Mouse (Mus musculus) forebrain, postnatal 0 days (tissue): ENCODE measurements at regions not wholly inside any gene's neighbourhood (a gene's known extent, or its start where the extent isn't known, plus 50 kb on each side); places are given as distances from the start of the nearest gene placed in this dataset.

ENCODE experiments used
- ATAC-seq: fragments of 200-750 bp; cut with Nextera tagmentation; 2 replicates; pipeline ENCODE4 v1.8.0; 2017; ENCODE audit warnings: mild to moderate bottlenecking, moderate library complexity
- DNase-seq: peaks from one replicate; pipeline ENCODE4 v3.0.0-alpha.2; 2015
- H3K27ac ChIP-seq: fragments of 300-500 bp; sonication (generic); 2 replicates; pipeline ENCODE4 v1.5.1; 2014; ENCODE audit warnings: low read depth, mild to moderate bottlenecking, antibody characterized with exemption, low read length, moderate library complexity, mixed read lengths
- H3K27me3 ChIP-seq: fragments of 300-500 bp; sonication (generic); 2 replicates; pipeline ENCODE4 v1.6.1; 2014; ENCODE audit warnings: mild to moderate bottlenecking, low read length, mixed read lengths; ENCODE audit not compliant: insufficient read depth
- H3K36me3 ChIP-seq: fragments of 300-500 bp; sonication (generic); 2 replicates; pipeline ENCODE4 v1.6.1; 2014; ENCODE audit warnings: mild to moderate bottlenecking, moderate library complexity; ENCODE audit not compliant: insufficient read depth
- H3K4me1 ChIP-seq: fragments of 300-500 bp; sonication (generic); 2 replicates; pipeline ENCODE4 v1.6.1; 2014; ENCODE audit warnings: antibody characterized with exemption; ENCODE audit not compliant: insufficient read depth
- H3K4me2 ChIP-seq: fragments of 300-500 bp; sonication (generic); 2 replicates; pipeline ENCODE4 v1.6.1; 2014; ENCODE audit warnings: low read depth, mild to moderate bottlenecking, moderate library complexity
- H3K4me3 ChIP-seq: fragments of 300-500 bp; sonication (generic); 2 replicates; pipeline ENCODE4 v1.5.1; 2014; ENCODE audit warnings: low read depth, low read length, mixed read lengths
- H3K9ac ChIP-seq: fragments of 300-500 bp; sonication (generic); 2 replicates; pipeline ENCODE4 v1.6.1; 2014; ENCODE audit warnings: mild to moderate bottlenecking
- H3K9me3 ChIP-seq: fragments of 300-500 bp; sonication (generic); 2 replicates; pipeline ENCODE4 v1.6.1; 2016; ENCODE audit warnings: low read length
- CTCF ChIP-seq: sonication (generic); IDR thresholded peaks from 2 replicates; pipeline ENCODE4 v1.5.1; 2016; ENCODE audit warnings: antibody characterized with exemption, control low read depth, low read depth
- WGBS: fragments of 180-500 bp; shearing (Covaris S2); extraction: QIAGEN DNeasy Blood & Tissue Kit; methylation state at CpG from one replicate; pipeline ENCODE4 v1.1.7; 2014; 5-methylcytosine and 5-hydroxymethylcytosine counted together

DNA sequence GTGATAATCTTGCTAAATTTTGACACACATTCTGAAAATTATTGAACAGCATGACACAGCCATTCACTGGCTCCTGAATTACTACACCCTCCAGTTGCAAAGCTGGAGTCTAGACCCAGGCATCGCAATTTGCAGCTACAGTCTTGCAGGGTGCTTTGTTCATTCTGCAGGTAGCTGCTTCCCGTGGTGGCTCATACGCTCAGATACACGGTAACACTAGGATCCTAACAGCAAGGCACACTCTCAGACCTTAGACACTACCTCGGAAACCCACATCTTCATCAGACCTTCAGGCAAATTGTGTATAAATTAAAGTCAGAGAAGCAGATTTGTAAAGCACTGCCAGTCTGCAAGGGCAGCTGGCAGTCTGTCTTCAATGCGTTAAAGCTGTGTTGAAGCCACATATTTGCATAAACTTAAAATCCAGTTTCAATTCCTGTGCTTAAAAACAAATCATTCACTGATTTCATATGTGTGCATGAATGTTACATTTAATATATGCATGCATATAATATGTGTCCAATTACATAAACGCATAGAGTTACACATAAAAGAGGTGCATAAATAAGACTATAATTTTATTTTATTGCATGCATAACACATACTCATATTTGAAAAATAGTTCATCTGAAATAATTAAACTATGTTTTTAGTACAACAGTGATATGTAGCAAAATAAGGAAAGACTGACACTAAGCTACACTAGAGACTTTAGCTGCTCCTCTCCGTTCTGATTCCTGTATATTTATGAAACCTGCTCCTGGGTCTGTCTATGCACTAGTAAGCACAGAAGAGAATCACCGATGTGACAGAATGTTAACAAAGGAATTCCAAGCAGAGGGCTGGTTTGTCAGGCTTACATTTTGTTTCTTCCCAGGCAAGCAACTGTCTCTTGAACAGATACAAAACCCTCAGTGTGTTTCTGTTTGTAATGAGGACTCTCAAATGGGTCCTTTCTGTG, 227.5 kb upstream of the Itga1 start:
- no peaks in the 10 kb centered on the region for H3K36me3 ChIP-seq
- H3K27me3 ChIP-seq, result no peaks in the 10 kb centered on the region
- H3K4me1 ChIP-seq, result 0 out of 2 replicates have a peak, but pooled peaks cover 3% of the 10 kb centered on the region
- ATAC-seq (peak; percentile 88), DNase-seq (peak; percentile 66)
- 25% methylated on average over 9 of the region's 9 CpGs for WGBS
- H3K27ac ChIP-seq, result no peak overlapping the region
- H3K4me3 ChIP-seq, result no peak overlapping the region
- no peak for TF ChIP-seq CTCF
- no peaks in the 10 kb centered on the region for H3K9me3 ChIP-seq
- H3K4me2 ChIP-seq, result peak overlapping the region; percentile 18; the same call in 1 of the 2 replicates
- H3K9ac ChIP-seq, result 0 out of 2 replicates have a peak overlapping the region, but pooled peaks have one; percentile 22

DNA sequence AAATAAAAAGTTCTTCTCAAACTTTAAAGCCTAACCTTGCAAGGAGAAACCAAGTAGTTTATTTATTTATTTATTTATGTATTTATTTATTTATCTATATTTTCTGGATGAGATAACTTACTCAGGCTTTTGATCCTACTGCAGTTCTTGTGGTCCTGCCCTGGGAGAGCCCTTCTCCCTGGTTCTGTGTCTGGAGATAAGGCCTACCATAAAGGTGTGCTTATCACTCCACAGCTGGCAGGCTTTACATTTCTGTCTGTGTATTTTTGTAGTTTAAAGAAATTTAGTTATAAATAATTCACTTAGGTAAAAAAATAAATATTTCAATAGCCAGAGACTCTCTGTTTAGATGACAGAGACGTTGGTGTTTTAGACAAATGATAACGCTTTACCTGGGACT, 224.5 kb upstream of the Itga1 start:
- Histone ChIP-seq H3K27ac (no peak overlapping the region), H3K4me1 (0 out of 2 replicates have a peak, but pooled peaks cover 3% of the 10 kb centered on the region), H3K4me3 (no peak overlapping the region), H3K9me3 (no peaks in the 10 kb centered on the region), H3K36me3 (no peaks in the 10 kb centered on the region), H3K27me3 (no peaks in the 10 kb centered on the region), H3K4me2 (no peak overlapping the region), H3K9ac (no peak overlapping the region)
- WGBS, result 94% methylated on average over 2 of the region's 2 CpGs
- ATAC-seq (no peak), DNase-seq (no peak)
- no peak for TF ChIP-seq CTCF

DNA sequence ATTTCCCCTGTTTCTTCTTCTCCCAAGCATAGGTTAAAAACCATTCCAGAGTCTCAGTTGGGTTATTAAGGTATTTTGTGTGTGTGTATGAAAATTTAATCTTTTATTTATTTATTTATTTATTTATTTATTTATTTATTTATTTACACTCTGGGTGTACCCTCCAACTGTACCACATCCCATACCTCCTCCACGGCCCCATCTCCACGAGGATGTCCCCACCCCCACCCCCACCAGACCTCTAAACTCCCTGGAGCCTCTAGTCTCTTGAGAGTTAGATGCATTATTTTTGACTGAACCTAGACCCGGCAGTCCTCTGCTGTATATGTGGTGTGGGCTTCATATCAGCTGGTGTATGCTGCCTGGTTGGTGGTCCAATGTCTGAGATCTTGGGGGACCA, 214.9 kb upstream of the Itga1 start:
- TF ChIP-seq CTCF, result no peak
- 87% methylated on average over 3 of the region's 3 CpGs for WGBS
- no peak for ATAC-seq

DNA sequence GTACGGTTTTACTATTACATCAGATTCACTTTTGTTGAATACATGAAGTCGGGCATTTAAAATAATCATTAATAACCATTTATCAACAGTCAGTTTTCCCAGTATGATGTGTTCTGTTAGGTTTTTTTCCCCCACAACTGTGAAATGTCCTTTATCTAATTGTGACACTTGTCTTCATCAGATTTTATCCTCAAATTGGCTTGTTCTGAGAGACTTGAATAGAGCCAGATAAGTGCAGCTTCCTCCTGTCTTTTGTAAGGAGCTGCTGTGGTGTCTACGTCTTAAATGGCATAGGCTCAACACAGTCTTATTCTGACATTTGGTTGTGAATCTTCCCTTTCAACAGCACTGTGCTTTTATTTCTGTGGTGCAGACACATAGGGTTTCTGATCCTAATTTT, 206.8 kb upstream of the Itga1 start:
- H3K9me3 ChIP-seq, result no peaks in the 10 kb centered on the region
- H3K27me3 ChIP-seq, result no peaks in the 10 kb centered on the region
- H3K9ac ChIP-seq, result no peak overlapping the region
- WGBS, result 67% methylated on average over 3 of the region's 3 CpGs
- no peak for DNase-seq
- H3K4me2 ChIP-seq, result no peak overlapping the region
- no peaks in the 10 kb centered on the region for H3K4me1 ChIP-seq
- TF ChIP-seq CTCF, result no peak
- no peaks in the 10 kb centered on the region for H3K36me3 ChIP-seq
- H3K27ac ChIP-seq, result no peak overlapping the region
- no peak for ATAC-seq
- H3K4me3 ChIP-seq, result no peak overlapping the region

More for the DNA sequence above, 214.9 kb upstream of the Itga1 start:
- Histone ChIP-seq H3K9ac (no peak overlapping the region), H3K27ac (no peak overlapping the region), H3K36me3 (no peaks in the 10 kb centered on the region), H3K4me1 (no peaks in the 10 kb centered on the region), H3K9me3 (no peaks in the 10 kb centered on the region), H3K4me3 (no peak overlapping the region), H3K4me2 (no peak overlapping the region), H3K27me3 (no peaks in the 10 kb centered on the region)
- no peak for DNase-seq

DNA sequence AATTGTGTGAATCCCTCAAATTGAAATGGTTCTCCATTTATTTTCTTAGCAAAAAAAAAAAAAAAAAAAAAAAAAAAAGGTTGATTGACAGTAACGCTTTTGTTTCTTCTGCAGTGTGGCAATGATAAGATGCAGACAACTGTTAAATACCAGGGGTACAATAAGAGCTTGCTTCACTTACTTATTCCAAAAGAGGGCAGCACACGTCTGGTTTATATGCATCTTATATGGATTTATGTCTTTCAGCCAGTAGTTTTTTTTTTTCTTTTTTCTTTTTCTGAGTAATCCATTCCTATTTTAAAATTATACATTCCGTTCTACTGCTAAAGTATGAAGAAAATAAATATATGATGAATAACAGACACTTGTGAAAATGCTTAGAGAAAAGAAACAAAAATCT, 185.6 kb upstream of the Itga1 start:
- TF ChIP-seq CTCF, result peak; percentile 72
- Histone ChIP-seq H3K9me3 (no peaks in the 10 kb centered on the region), H3K9ac (no peak overlapping the region), H3K27ac (no peak overlapping the region), H3K4me3 (no peak overlapping the region), H3K4me2 (no peak overlapping the region), H3K4me1 (no peaks in the 10 kb centered on the region), H3K27me3 (no peaks in the 10 kb centered on the region), H3K36me3 (no peaks in the 10 kb centered on the region)
- peak; percentile 82 for ATAC-seq
- DNase-seq, result peak; percentile 85
- 25% methylated on average over 3 of the region's 3 CpGs for WGBS

DNA sequence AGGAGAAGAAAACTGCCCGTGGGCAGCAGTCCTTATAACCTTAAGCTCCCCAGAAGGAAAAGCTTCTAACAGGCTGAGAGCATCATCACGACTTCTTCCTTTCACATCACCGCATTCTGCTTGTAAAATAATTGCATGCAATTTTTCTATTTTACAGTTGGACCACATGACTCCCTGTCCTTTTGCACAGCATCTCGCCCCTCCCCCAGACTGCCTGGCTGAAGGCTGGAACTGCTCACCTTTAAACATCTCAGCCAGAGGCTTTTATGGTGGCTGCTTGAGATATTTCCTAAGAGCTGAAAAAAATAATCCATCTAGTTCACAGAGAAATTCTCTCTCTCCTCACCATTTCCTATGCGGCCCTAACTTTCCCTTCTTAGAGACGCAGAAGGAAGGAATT, 164.4 kb upstream of the Itga1 start:
- Histone ChIP-seq H3K4me2 (no peak overlapping the region), H3K27ac (no peak overlapping the region), H3K9ac (no peak overlapping the region), H3K4me3 (no peak overlapping the region), H3K9me3 (no peaks in the 10 kb centered on the region), H3K27me3 (no peaks in the 10 kb centered on the region), H3K4me1 (no peaks in the 10 kb centered on the region), H3K36me3 (no peaks in the 10 kb centered on the region)
- TF ChIP-seq CTCF, result no peak
- DNase-seq (no peak), ATAC-seq (no peak)
- 76% methylated on average over 6 of the region's 6 CpGs for WGBS

DNA sequence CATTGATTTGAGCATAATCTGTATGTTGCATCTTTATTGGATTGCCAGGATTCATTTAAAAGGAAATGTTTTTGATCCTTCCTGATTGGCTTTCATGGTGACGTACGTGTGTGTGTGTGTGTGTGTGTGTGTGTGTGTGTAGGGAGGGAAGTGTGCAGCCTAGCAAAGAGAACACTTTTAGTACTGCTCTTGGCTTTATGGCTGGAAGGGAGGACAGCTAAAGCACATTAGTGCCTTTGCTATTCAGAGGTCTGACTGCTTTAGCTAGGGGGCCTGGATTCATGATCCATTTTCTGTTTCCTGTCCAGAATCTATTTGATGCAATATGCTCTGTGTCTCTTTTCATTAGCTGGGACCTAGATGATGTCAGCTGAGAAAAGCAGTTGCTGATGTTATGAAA, 155.6 kb upstream of the Itga1 start:
- H3K4me3 ChIP-seq, result no peak overlapping the region
- H3K4me1 ChIP-seq, result no peaks in the 10 kb centered on the region
- ATAC-seq (no peak), DNase-seq (no peak)
- no peak overlapping the region for H3K27ac ChIP-seq
- H3K36me3 ChIP-seq, result no peaks in the 10 kb centered on the region
- no peak overlapping the region for H3K9ac ChIP-seq
- 64% methylated on average over 2 of the region's 2 CpGs for WGBS
- H3K9me3 ChIP-seq, result no peaks in the 10 kb centered on the region
- no peak overlapping the region for H3K4me2 ChIP-seq
- TF ChIP-seq CTCF, result no peak
- no peaks in the 10 kb centered on the region for H3K27me3 ChIP-seq
